Mouse (Mus musculus) kidney, postnatal 0 days (tissue): ENCODE measurements around the gene Fgf5. TPM values are rescaled to one million over a fixed set of nuclear protein-coding genes. Genes with fewer than 3 reads are reported as not detected.

Source experiments
- ATAC-seq: fragments of 200-750 bp; cut with Nextera tagmentation; replicated peaks from 2 replicates; pipeline ENCODE4 v1.8.0; 2017; ENCODE audit warnings: low read depth, moderate number of reproducible peaks, moderate TSS enrichment, moderate library complexity; ENCODE audit not compliant: low FRiP score
- DNase-seq: peaks from one replicate; pipeline ENCODE4 v3.0.0-alpha.2; 2016; ENCODE audit warnings: low spot score
- H3K27ac ChIP-seq: fragments of 300-500 bp; sonication (generic); 2 replicates; pipeline ENCODE4 v1.5.1; 2014; ENCODE audit warnings: mild to moderate bottlenecking
- H3K27me3 ChIP-seq: fragments of 300-500 bp; sonication (generic); 2 replicates; pipeline ENCODE4 v1.6.1; 2014; ENCODE audit warnings: low read length, mixed read lengths; ENCODE audit not compliant: insufficient read depth
- H3K36me3 ChIP-seq: fragments of 300-500 bp; sonication (generic); 2 replicates; pipeline ENCODE4 v1.6.1; 2014; ENCODE audit warnings: low read length, mixed read lengths; ENCODE audit not compliant: insufficient read depth
- H3K4me1 ChIP-seq: fragments of 300-500 bp; sonication (generic); replicated peaks from 2 replicates; pipeline ENCODE4 v1.6.1; 2014; ENCODE audit warnings: antibody characterized with exemption, low read length, mixed read lengths; ENCODE audit not compliant: insufficient read depth
- H3K4me2 ChIP-seq: fragments of 300-500 bp; sonication (generic); 2 replicates; pipeline ENCODE4 v1.6.1; 2014; ENCODE audit warnings: mild to moderate bottlenecking, low read length, moderate library complexity, mixed read lengths
- H3K4me3 ChIP-seq: fragments of 300-500 bp; sonication (generic); replicated peaks from 2 replicates; pipeline ENCODE4 v1.5.1; 2014; ENCODE audit warnings: low read depth, low read length
- H3K9ac ChIP-seq: fragments of 300-500 bp; sonication (generic); 2 replicates; pipeline ENCODE4 v1.6.1; 2014; ENCODE audit warnings: low read depth, low read length
- H3K9me3 ChIP-seq: fragments of 300-500 bp; sonication (generic); replicated peaks from 2 replicates; pipeline ENCODE4 v1.6.1; 2016; ENCODE audit warnings: low read length, inconsistent platforms, mixed read lengths
- CTCF ChIP-seq: IDR thresholded peaks from 2 replicates; pipeline ENCODE4 v1.5.1; 2016; ENCODE audit warnings: antibody characterized with exemption, low read depth, mild to moderate bottlenecking, moderate library complexity
- WGBS: fragments of 180-500 bp; shearing (Covaris S2); extraction: QIAGEN DNeasy Blood & Tissue Kit; methylation state at CpG from one replicate; pipeline ENCODE4 v1.1.7; 2014; 5-methylcytosine and 5-hydroxymethylcytosine counted together
- polyA plus RNA-seq: library from polyadenylated mRNA; unstranded; fragments of >200 nt; fragmentation: Nextera tagmentation; extraction: Ambion mirVana; gene quantifications from 2 replicates; pipeline ENCODE4 v1.2.1, GENCODE M21; 2015

The Fgf5 gene
- polyA plus RNA-seq, 1 experiment from 2014 or later = not detected

DNA sequence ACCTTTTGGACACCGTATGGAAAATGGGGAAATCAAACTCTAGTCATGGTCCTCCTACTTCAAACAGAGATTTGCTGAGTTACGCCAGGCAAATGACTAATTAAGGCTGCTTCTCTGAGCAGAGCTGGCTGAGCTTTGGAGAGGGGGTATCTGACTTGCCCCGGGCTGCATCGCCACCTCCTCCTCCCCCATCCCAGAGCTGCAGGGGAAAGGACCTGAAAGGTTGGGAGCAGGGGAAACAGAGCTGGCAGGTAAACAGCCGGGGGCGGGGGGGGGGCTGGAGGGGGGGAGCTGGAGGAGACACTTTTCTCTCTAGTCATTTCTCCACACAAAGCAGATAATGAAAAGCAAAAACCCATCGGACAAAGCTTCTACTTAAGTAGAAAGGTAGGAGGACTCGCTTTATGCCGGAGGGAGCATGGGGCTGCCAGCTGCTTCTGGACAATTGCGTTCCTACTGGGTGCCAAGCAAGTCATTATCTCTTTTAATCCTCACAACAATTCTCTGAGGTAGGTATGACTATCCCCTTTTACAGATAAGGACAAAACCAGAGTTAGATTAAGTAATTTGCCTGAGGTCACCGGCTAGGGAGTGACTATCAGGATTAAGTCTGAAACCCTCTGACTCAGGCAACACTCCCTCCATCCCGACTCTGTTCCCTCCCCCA lies 39.2 kb downstream of the Fgf5 start:
- DNase-seq (no peak), ATAC-seq (no peak)
- H3K4me3 ChIP-seq = peak overlapping the region; percentile 3; the same call in 1 of the 2 replicates
- 4% methylated on average over 12 of the region's 12 CpGs for WGBS
- H3K9ac ChIP-seq = no peak overlapping the region
- H3K27ac ChIP-seq = no peak overlapping the region
- H3K9me3 ChIP-seq = no peaks in the 10 kb centered on the region
- no peak for TF ChIP-seq CTCF
- H3K4me1 ChIP-seq = 0 out of 2 replicates have a peak, but pooled peaks cover 6% of the 10 kb centered on the region
- H3K27me3 ChIP-seq = peaks cover 7% of the 10 kb centered on the region; the same call in 1 of the 2 replicates
- H3K4me2 ChIP-seq = peak overlapping the region; percentile 42
- H3K36me3 ChIP-seq = no peaks in the 10 kb centered on the region

DNA sequence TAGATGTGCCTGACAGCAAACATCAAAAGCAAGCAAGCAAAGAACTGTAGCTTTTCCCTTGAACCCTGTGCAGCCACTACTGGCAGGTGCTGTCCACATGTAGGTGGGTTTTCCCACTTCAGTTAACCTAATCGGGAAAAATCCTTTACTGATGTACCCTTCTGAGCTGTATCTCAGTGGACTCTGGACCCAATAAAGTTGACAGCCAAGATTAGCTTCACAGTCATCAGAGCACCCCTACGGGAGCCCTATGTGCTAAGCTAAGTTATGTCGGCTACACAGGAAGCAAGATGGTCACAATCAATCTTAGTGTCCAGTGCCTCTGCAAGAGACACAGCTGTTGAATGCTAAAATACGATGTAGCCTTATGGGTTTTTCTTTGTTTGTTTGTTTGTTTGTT lies 46.1 kb downstream of the Fgf5 start:
- Histone ChIP-seq H3K4me2 (no peak overlapping the region), H3K36me3 (no peaks in the 10 kb centered on the region), H3K9ac (no peak overlapping the region), H3K9me3 (no peaks in the 10 kb centered on the region), H3K4me1 (no peaks in the 10 kb centered on the region), H3K27me3 (no peaks in the 10 kb centered on the region), H3K4me3 (no peak overlapping the region), H3K27ac (no peak overlapping the region)
- ATAC-seq (no peak), DNase-seq (no peak)
- 71% methylated on average over 4 of the region's 4 CpGs for WGBS
- TF ChIP-seq CTCF = no peak

DNA sequence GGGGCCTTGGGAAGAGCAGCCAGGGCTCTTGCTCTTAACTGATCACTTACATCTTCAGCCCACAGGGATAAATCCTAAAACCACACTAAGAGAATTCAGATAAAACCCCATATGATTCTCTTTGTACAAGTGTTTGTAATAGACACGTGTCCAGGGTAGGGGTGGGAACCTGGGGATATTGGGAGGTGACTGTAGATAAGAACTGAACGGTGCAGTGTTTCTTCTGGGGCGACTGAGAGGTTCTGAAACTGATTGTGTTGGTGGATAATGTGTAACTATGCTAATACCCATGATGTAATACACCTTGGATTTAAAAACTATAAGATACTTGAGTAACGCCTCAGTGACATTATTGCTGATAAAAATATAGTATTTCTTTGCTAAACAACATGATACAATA lies 51.7 kb downstream of the Fgf5 start:
- H3K36me3 ChIP-seq = no peaks in the 10 kb centered on the region

DNA sequence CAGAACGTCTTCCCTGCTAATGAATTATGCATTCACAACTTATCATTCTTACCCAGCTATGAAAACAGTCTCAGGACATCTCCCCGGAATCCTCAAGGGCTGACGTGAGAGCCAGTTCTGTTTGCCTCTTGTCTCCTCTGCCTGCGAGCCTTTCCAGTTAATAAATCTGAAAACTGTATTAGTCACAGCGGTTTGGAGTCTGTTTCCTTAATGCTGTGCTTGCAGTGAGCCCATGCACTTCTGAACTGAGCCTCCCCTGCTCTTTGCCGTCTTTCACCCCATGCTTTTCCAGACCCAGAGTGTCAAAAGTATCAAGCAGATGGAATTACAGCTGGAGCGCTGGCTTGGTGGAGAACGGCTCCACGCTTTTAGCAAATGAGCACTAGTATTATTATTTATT lies 52.5 kb downstream of the Fgf5 start:
- no peaks in the 10 kb centered on the region for H3K36me3 ChIP-seq
- WGBS = 17% methylated on average over 9 of the region's 9 CpGs
- no peak for TF ChIP-seq CTCF
- no peaks in the 10 kb centered on the region for H3K4me1 ChIP-seq
- H3K27ac ChIP-seq = no peak overlapping the region
- no peak overlapping the region for H3K4me2 ChIP-seq
- H3K9me3 ChIP-seq = no peaks in the 10 kb centered on the region
- no peak overlapping the region for H3K4me3 ChIP-seq
- DNase-seq (peak; percentile 61), ATAC-seq (no peak)
- no peak overlapping the region for H3K9ac ChIP-seq
- no peaks in the 10 kb centered on the region for H3K27me3 ChIP-seq

More for the DNA sequence above, 51.7 kb downstream of the Fgf5 start:
- WGBS = 82% methylated on average over 4 of the region's 4 CpGs
- no peak overlapping the region for H3K9ac ChIP-seq
- no peak for DNase-seq
- no peak for ATAC-seq
- no peak overlapping the region for H3K4me3 ChIP-seq
- H3K4me1 ChIP-seq = no peaks in the 10 kb centered on the region
- H3K4me2 ChIP-seq = no peak overlapping the region
- H3K27ac ChIP-seq = no peak overlapping the region
- H3K27me3 ChIP-seq = no peaks in the 10 kb centered on the region
- H3K9me3 ChIP-seq = no peaks in the 10 kb centered on the region
- no peak for TF ChIP-seq CTCF

DNA sequence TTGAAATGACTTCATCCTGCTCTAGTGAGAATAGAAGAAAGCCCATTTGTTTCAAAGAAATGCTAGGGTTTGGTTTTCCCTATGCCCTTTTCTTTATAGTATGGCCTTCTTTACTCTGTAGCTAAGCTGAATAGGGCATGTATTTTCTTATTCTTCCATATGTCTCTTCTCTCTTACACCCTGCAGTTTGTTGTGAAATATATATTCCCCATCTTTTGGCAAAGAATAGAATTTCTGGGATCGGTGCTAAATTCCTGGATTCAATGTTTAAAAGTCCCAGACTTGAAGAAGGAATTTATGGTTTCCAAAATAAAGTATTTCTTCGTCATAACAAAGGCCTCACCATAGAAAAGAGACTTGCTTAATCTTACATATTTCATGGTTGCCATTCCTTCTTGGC lies 72.6 kb downstream of the Fgf5 start:
- 74% methylated on average over 2 of the region's 2 CpGs for WGBS
- no peak overlapping the region for H3K4me2 ChIP-seq
- no peak overlapping the region for H3K9ac ChIP-seq
- H3K36me3 ChIP-seq = no peaks in the 10 kb centered on the region
- H3K4me1 ChIP-seq = no peaks in the 10 kb centered on the region; the same call in 1 of the 2 replicates
- DNase-seq (no peak), ATAC-seq (no peak)
- no peak overlapping the region for H3K27ac ChIP-seq
- no peak overlapping the region for H3K4me3 ChIP-seq
- TF ChIP-seq CTCF = no peak
- H3K27me3 ChIP-seq = 0 out of 2 replicates have a peak, but pooled peaks cover 4% of the 10 kb centered on the region
- no peaks in the 10 kb centered on the region for H3K9me3 ChIP-seq

Other genes with a start within 250 kb of the Fgf5 start
- gene Antxr2, start 223.1 kb upstream of the Fgf5 start, polyA plus RNA-seq = 11.3 and 12.4 TPM in 2 replicates
- gene Prdm8, start 87.0 kb upstream of the Fgf5 start, polyA plus RNA-seq = 0.04 TPM in 1 of 2 replicates, not detected in the other
- gene Cfap299, start 75.1 kb downstream of the Fgf5 start, polyA plus RNA-seq = 0.34 and 0.43 TPM in 2 replicates